Comparison of ENCODE assay signal across 1 mouse cellular context in the genomic region with DNA sequence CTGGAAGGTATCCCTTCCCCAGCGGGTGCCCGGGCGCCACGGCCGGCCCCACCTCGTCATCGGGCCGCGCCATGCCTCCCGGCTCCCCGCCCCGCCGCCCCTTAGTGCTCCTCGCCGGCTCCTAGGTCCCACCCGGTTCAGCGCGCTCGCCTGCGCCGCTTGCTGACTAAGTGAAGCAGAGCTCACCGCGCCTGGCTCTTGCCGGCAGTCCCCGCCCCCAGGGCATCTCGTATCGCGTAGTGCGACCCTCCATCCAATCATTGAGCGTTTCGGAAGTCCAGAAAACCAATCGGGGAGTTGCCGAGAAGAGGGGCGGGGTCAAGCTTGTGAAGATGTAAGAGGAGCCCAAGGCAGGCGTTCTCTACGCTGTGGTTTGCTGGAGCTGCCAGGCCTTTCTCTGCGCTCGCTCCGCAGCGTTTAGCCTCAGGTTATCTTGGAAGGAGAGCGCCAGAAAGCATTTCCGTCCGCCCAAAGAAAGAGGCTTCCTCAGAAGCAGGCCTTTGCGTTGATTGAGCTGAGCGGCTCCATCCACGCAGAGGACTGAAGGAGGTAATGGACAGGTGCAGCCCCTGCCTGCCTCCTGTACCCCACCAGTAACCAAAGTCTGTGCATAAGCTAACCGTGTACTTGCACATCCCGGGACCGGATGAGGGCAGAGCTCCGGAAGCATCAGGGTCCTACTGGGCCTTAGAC.
TF ChIP-seq lines count a peak whose summit lies in the region.

A gene (minus strand): TSS at position 138 of the 693 bp plus-strand sequence.

TF ChIP-seq in MEL, 35 proteins besides CTCF, POLR2A, EP300 and RAD21 (continued from another document):
- TF ChIP-seq UBTF (IDR thresholded peaks at IDR 0.05; ENCODE audit: borderline replicate concordance, insufficient read depth, low read depth, low read length) (peak; percentile 96), MYB (IDR thresholded peaks at IDR 0.05; ENCODE audit: low read depth, low read length) (no peak), MYC (IDR thresholded peaks at IDR 0.05; ENCODE audit: low read depth, low read length) (no peak), SMC3 (IDR thresholded peaks at IDR 0.05; ENCODE audit: low read depth, low read length) (no peak), ZMIZ1 (IDR thresholded peaks at IDR 0.05; ENCODE audit: low read depth, low read length) (peak; percentile 96), GATA1 (IDR thresholded peaks at IDR 0.05; ENCODE audit: low read depth, low read length) (peak; percentile 42; the same call in 1 of the 2 replicates), USF2 (IDR thresholded peaks at IDR 0.05; ENCODE audit: borderline replicate concordance in 1 of 2, insufficient read depth in 1 of 2, low read depth in 1 of 2, low read length in 2 of 2) (no peak), ZKSCAN1 (IDR thresholded peaks at IDR 0.05; ENCODE audit: low read depth, low read length) (no peak), CHD2 (IDR thresholded peaks at IDR 0.05; ENCODE audit: low read length) (no peak), MAX (IDR thresholded peaks at IDR 0.05; ENCODE audit: low read length) (no peak), TCF12 (IDR thresholded peaks at IDR 0.05; ENCODE audit: low read depth, low read length) (peak; percentile 88), USF1 (IDR thresholded peaks at IDR 0.05; ENCODE audit: low read depth, low read length) (no peak), CHD1 (IDR thresholded peaks at IDR 0.05; ENCODE audit: low read depth, low read length) (no peak)
TF ChIP-seq in MEL: peak in this region for 14.
